Mouse (Mus musculus): ENCODE results near the gene Crhr1. TPM values are rescaled to one million over a fixed set of nuclear protein-coding genes. Genes with fewer than 3 reads are reported as not detected.
A peak's percentile ranks its signal among the peaks of the same experiment; 100 is the strongest.

The Crhr1 gene
- polyA plus RNA-seq (2015; fragmentation: Nextera tagmentation; extraction: Ambion mirVana): 0.16 and 0.23 TPM in 2 replicates

GRCm38 (mm10) chr11:104132580-104133441 lies at the start of gene Crhr1:
Gene Crhr1 (plus strand): TSS chr11:104132855.
- WGBS: under 1% methylated on average over 67 of the region's 80 CpGs
- Histone ChIP-seq H3K9ac (replicated peaks; ENCODE audit: low read length) (peak within 1 kb of the TSS; percentile 45), H3K4me2 (replicated peaks; ENCODE audit: low read depth, low read length) (peak within 1 kb of the TSS; percentile 97), H3K4me3 (ENCODE audit: low read length) (peak within 1 kb of the TSS; percentile 57), H3K27ac (ENCODE audit: low read length) (no peak within 1 kb of the TSS), H3K27me3 (ENCODE audit: insufficient read depth, low read length) (peaks cover 71% of the 10 kb centered on the region), H3K4me1 (ENCODE audit: insufficient read depth, low read length) (peaks cover 17% of the 10 kb centered on the region), H3K36me3 (ENCODE audit: insufficient read depth, low read length) (no peaks in the 10 kb centered on the region), H3K9me3 (ENCODE audit: low read length) (no peaks in the 10 kb centered on the region)
- peak; percentile 65; the same call in 1 of the 2 replicates for ATAC-seq (ENCODE audit: low FRiP score, low TSS enrichment)

- 92% methylated on average over 6 of the region's 7 CpGs for WGBS
- Histone ChIP-seq H3K4me2 (replicated peaks; ENCODE audit: low read depth, low read length) (no peak overlapping the region), H3K9ac (replicated peaks; ENCODE audit: low read length) (no peak overlapping the region), H3K27ac (ENCODE audit: low read length) (no peak overlapping the region), H3K4me1 (ENCODE audit: insufficient read depth, low read length) (no peaks in the 10 kb centered on the region), H3K27me3 (ENCODE audit: insufficient read depth, low read length) (no peaks in the 10 kb centered on the region), H3K4me3 (ENCODE audit: low read length) (no peak overlapping the region), H3K36me3 (ENCODE audit: insufficient read depth, low read length) (no peaks in the 10 kb centered on the region), H3K9me3 (ENCODE audit: low read length) (no peaks in the 10 kb centered on the region)
- ATAC-seq (ENCODE audit: low FRiP score, low TSS enrichment): no peak
Observed at GRCm38 (mm10) chr11:104083248-104083647, 49.4 kb upstream of the Crhr1 start.

GRCm38 (mm10) chr11:104083716-104084115 lies 48.9 kb upstream of the Crhr1 start:
- Histone ChIP-seq H3K4me1 (ENCODE audit: insufficient read depth, low read length) (no peaks in the 10 kb centered on the region), H3K4me2 (replicated peaks; ENCODE audit: low read depth, low read length) (no peak overlapping the region), H3K36me3 (ENCODE audit: insufficient read depth, low read length) (no peaks in the 10 kb centered on the region), H3K27me3 (ENCODE audit: insufficient read depth, low read length) (no peaks in the 10 kb centered on the region), H3K27ac (ENCODE audit: low read length) (no peak overlapping the region), H3K9me3 (ENCODE audit: low read length) (no peaks in the 10 kb centered on the region), H3K9ac (replicated peaks; ENCODE audit: low read length) (no peak overlapping the region), H3K4me3 (ENCODE audit: low read length) (no peak overlapping the region)
- ATAC-seq (ENCODE audit: low FRiP score, low TSS enrichment): no peak
- whole genome bisulfite sequencing: 82% methylated on average over 6 of the region's 6 CpGs

- H3K9ac ChIP-seq (replicated peaks; ENCODE audit: low read length): no peak overlapping the region
- no peaks in the 10 kb centered on the region for H3K36me3 ChIP-seq (ENCODE audit: insufficient read depth, low read length)
- H3K27me3 ChIP-seq (ENCODE audit: insufficient read depth, low read length): no peaks in the 10 kb centered on the region
- H3K4me1 ChIP-seq (ENCODE audit: insufficient read depth, low read length): no peaks in the 10 kb centered on the region
- H3K4me3 ChIP-seq (ENCODE audit: low read length): no peak overlapping the region
- WGBS: 75% methylated on average over 10 of the region's 10 CpGs
- no peak for ATAC-seq (ENCODE audit: low FRiP score, low TSS enrichment)
- no peaks in the 10 kb centered on the region for H3K9me3 ChIP-seq (ENCODE audit: low read length)
- no peak overlapping the region for H3K27ac ChIP-seq (ENCODE audit: low read length)
- H3K4me2 ChIP-seq (replicated peaks; ENCODE audit: low read depth, low read length): no peak overlapping the region
Observed at GRCm38 (mm10) chr11:104088519-104088918, 44.1 kb upstream of the Crhr1 start.

GRCm38 (mm10) chr11:104090769-104091168 lies 41.9 kb upstream of the Crhr1 start:
- Histone ChIP-seq H3K4me2 (replicated peaks; ENCODE audit: low read depth, low read length) (no peak overlapping the region), H3K36me3 (ENCODE audit: insufficient read depth, low read length) (no peaks in the 10 kb centered on the region)
- no peak for ATAC-seq (ENCODE audit: low FRiP score, low TSS enrichment)

GRCm38 (mm10) chr11:104095151-104095550 lies 37.5 kb upstream of the Crhr1 start:
- Histone ChIP-seq H3K27ac (ENCODE audit: low read length) (no peak overlapping the region), H3K4me1 (ENCODE audit: insufficient read depth, low read length) (no peaks in the 10 kb centered on the region), H3K9ac (replicated peaks; ENCODE audit: low read length) (no peak overlapping the region), H3K9me3 (ENCODE audit: low read length) (no peaks in the 10 kb centered on the region), H3K4me2 (replicated peaks; ENCODE audit: low read depth, low read length) (no peak overlapping the region), H3K27me3 (ENCODE audit: insufficient read depth, low read length) (0 out of 2 replicates have a peak, but pooled peaks cover 2% of the 10 kb centered on the region), H3K36me3 (ENCODE audit: insufficient read depth, low read length) (no peaks in the 10 kb centered on the region), H3K4me3 (ENCODE audit: low read length) (no peak overlapping the region)
- 75% methylated on average over 3 of the region's 3 CpGs for WGBS
- no peak for ATAC-seq (ENCODE audit: low FRiP score, low TSS enrichment)

More at GRCm38 (mm10) chr11:104090769-104091168, 41.9 kb upstream of the Crhr1 start:
- Histone ChIP-seq H3K9ac (replicated peaks; ENCODE audit: low read length) (no peak overlapping the region), H3K27ac (ENCODE audit: low read length) (no peak overlapping the region), H3K27me3 (ENCODE audit: insufficient read depth, low read length) (no peaks in the 10 kb centered on the region), H3K4me3 (ENCODE audit: low read length) (no peak overlapping the region), H3K9me3 (ENCODE audit: low read length) (no peaks in the 10 kb centered on the region), H3K4me1 (ENCODE audit: insufficient read depth, low read length) (no peaks in the 10 kb centered on the region)

GRCm38 (mm10) chr11:104096536-104096935 lies 36.1 kb upstream of the Crhr1 start:
- H3K27me3 ChIP-seq (ENCODE audit: insufficient read depth, low read length): 0 out of 2 replicates have a peak, but pooled peaks cover 5% of the 10 kb centered on the region
- ATAC-seq (ENCODE audit: low FRiP score, low TSS enrichment): no peak
- H3K9me3 ChIP-seq (ENCODE audit: low read length): no peaks in the 10 kb centered on the region
- WGBS: 90% methylated on average over 7 of the region's 7 CpGs
- H3K4me1 ChIP-seq (ENCODE audit: insufficient read depth, low read length): no peaks in the 10 kb centered on the region
- H3K27ac ChIP-seq (ENCODE audit: low read length): no peak overlapping the region
- no peak overlapping the region for H3K4me2 ChIP-seq (replicated peaks; ENCODE audit: low read depth, low read length)
- H3K36me3 ChIP-seq (ENCODE audit: insufficient read depth, low read length): no peaks in the 10 kb centered on the region
- H3K9ac ChIP-seq (replicated peaks; ENCODE audit: low read length): no peak overlapping the region
- no peak overlapping the region for H3K4me3 ChIP-seq (ENCODE audit: low read length)

GRCm38 (mm10) chr11:104099542-104099941 lies 33.1 kb upstream of the Crhr1 start:
- Histone ChIP-seq H3K9me3 (ENCODE audit: low read length) (no peaks in the 10 kb centered on the region), H3K4me2 (replicated peaks; ENCODE audit: low read depth, low read length) (no peak overlapping the region), H3K27ac (ENCODE audit: low read length) (no peak overlapping the region), H3K27me3 (ENCODE audit: insufficient read depth, low read length) (0 out of 2 replicates have a peak, but pooled peaks cover 5% of the 10 kb centered on the region), H3K9ac (replicated peaks; ENCODE audit: low read length) (no peak overlapping the region), H3K4me1 (ENCODE audit: insufficient read depth, low read length) (no peaks in the 10 kb centered on the region), H3K36me3 (ENCODE audit: insufficient read depth, low read length) (no peaks in the 10 kb centered on the region), H3K4me3 (ENCODE audit: low read length) (no peak overlapping the region)
- 11% methylated on average over 7 of the region's 7 CpGs for WGBS
- no peak for ATAC-seq (ENCODE audit: low FRiP score, low TSS enrichment)

- Histone ChIP-seq H3K4me2 (replicated peaks; ENCODE audit: low read depth, low read length) (no peak overlapping the region), H3K4me3 (ENCODE audit: low read length) (no peak overlapping the region), H3K27me3 (ENCODE audit: insufficient read depth, low read length) (0 out of 2 replicates have a peak, but pooled peaks cover 3% of the 10 kb centered on the region), H3K36me3 (ENCODE audit: insufficient read depth, low read length) (no peaks in the 10 kb centered on the region), H3K4me1 (ENCODE audit: insufficient read depth, low read length) (no peaks in the 10 kb centered on the region), H3K9me3 (ENCODE audit: low read length) (no peaks in the 10 kb centered on the region), H3K9ac (replicated peaks; ENCODE audit: low read length) (no peak overlapping the region), H3K27ac (ENCODE audit: low read length) (no peak overlapping the region)
- no peak for ATAC-seq (ENCODE audit: low FRiP score, low TSS enrichment)
- 33% methylated on average over 8 of the region's 8 CpGs for WGBS
Observed at GRCm38 (mm10) chr11:104102641-104103040, 30.0 kb upstream of the Crhr1 start.

GRCm38 (mm10) chr11:104106329-104106728 lies 26.3 kb upstream of the Crhr1 start:
- Histone ChIP-seq H3K4me2 (replicated peaks; ENCODE audit: low read depth, low read length) (no peak overlapping the region), H3K9ac (replicated peaks; ENCODE audit: low read length) (no peak overlapping the region), H3K27me3 (ENCODE audit: insufficient read depth, low read length) (no peaks in the 10 kb centered on the region), H3K9me3 (ENCODE audit: low read length) (no peaks in the 10 kb centered on the region), H3K4me1 (ENCODE audit: insufficient read depth, low read length) (no peaks in the 10 kb centered on the region), H3K27ac (ENCODE audit: low read length) (no peak overlapping the region), H3K36me3 (ENCODE audit: insufficient read depth, low read length) (no peaks in the 10 kb centered on the region), H3K4me3 (ENCODE audit: low read length) (no peak overlapping the region)
- WGBS: 54% methylated on average over 5 of the region's 5 CpGs
- ATAC-seq (ENCODE audit: low FRiP score, low TSS enrichment): no peak

All from kidney, embryonic 16.5 days (tissue).